Mouse (Mus musculus): ENCODE measurements around the gene Ctsf. TPM values are rescaled to one million over a fixed set of nuclear protein-coding genes. Genes with fewer than 3 reads are reported as not detected.
"Not testable (repeated sequence)": the region's sequence is repeated elsewhere in the genome, so short reads cannot be mapped to it uniquely, and the experiment has no call there.

Ctsf gene
- polyA plus RNA-seq, 1 experiment from 2014 or later, result 24.9 TPM

GRCm38 (mm10) chr19:4855470-4855820 lies 515 bp downstream of the Ctsf start:
- whole genome bisulfite sequencing, result 3% methylated on average over 14 of the region's 14 CpGs
- peak; percentile 20; the same call in 1 of the 2 replicates for ATAC-seq (ENCODE audit: insufficient read depth, low FRiP score, low read depth)
- no peaks in the 10 kb centered on the region for H3K27me3 ChIP-seq (replicated peaks)
- H3K4me1 ChIP-seq, result peaks cover 11% of the 10 kb centered on the region; the same call in 1 of the 2 replicates
- H3K9me3 ChIP-seq, result no peaks in the 10 kb centered on the region
- H3K27ac ChIP-seq, result no peak overlapping the region
- H3K9ac ChIP-seq, result peak overlapping the region; percentile 43; the same call in 1 of the 2 replicates
- H3K4me3 ChIP-seq (replicated peaks), result peak overlapping the region; percentile 56
- no peaks in the 10 kb centered on the region for H3K36me3 ChIP-seq
- H3K4me2 ChIP-seq, result peak overlapping the region; percentile 96

GRCm38 (mm10) chr19:4855951-4856350 lies 1.0 kb downstream of the Ctsf start:
- ATAC-seq (ENCODE audit: insufficient read depth, low FRiP score, low read depth), result no peak
- no peaks in the 10 kb centered on the region for H3K27me3 ChIP-seq (replicated peaks)
- no peaks in the 10 kb centered on the region for H3K36me3 ChIP-seq
- 80% methylated on average over 4 of the region's 4 CpGs for WGBS
- H3K4me3 ChIP-seq (replicated peaks), result peak overlapping the region; percentile 56
- H3K4me1 ChIP-seq, result peaks cover 11% of the 10 kb centered on the region; the same call in 1 of the 2 replicates
- no peak overlapping the region for H3K9ac ChIP-seq
- H3K27ac ChIP-seq, result no peak overlapping the region
- peak overlapping the region; percentile 96 for H3K4me2 ChIP-seq
- H3K9me3 ChIP-seq, result no peaks in the 10 kb centered on the region

GRCm38 (mm10) chr19:4859081-4859480 lies 4.2 kb downstream of the Ctsf start:
- peaks cover 11% of the 10 kb centered on the region; the same call in 1 of the 2 replicates for H3K4me1 ChIP-seq
- H3K36me3 ChIP-seq, result no peaks in the 10 kb centered on the region
- H3K4me3 ChIP-seq (replicated peaks), result no peak overlapping the region
- H3K9ac ChIP-seq, result no peak overlapping the region
- no peaks in the 10 kb centered on the region for H3K27me3 ChIP-seq (replicated peaks)
- no peaks in the 10 kb centered on the region for H3K9me3 ChIP-seq
- 65% methylated on average over 6 of the region's 6 CpGs for WGBS
- H3K4me2 ChIP-seq, result no peak overlapping the region
- peak; percentile 91 for ATAC-seq (ENCODE audit: insufficient read depth, low FRiP score, low read depth)
- H3K27ac ChIP-seq, result no peak overlapping the region

GRCm38 (mm10) chr19:4863048-4863447 lies 8.1 kb downstream of the Ctsf start:
- no peak overlapping the region for H3K4me3 ChIP-seq (replicated peaks)
- H3K27me3 ChIP-seq (replicated peaks), result 0 out of 2 replicates have a peak, but pooled peaks cover 5% of the 10 kb centered on the region
- 65% methylated on average over 6 of the region's 6 CpGs for WGBS
- H3K4me2 ChIP-seq, result no peak overlapping the region
- ATAC-seq (ENCODE audit: insufficient read depth, low FRiP score, low read depth), result no peak
- no peak overlapping the region for H3K27ac ChIP-seq
- no peak overlapping the region for H3K9ac ChIP-seq
- H3K4me1 ChIP-seq, result no peaks in the 10 kb centered on the region
- no peaks in the 10 kb centered on the region for H3K9me3 ChIP-seq
- H3K36me3 ChIP-seq, result no peaks in the 10 kb centered on the region

GRCm38 (mm10) chr19:4865147-4865546 lies 10.2 kb downstream of the Ctsf start:
- Histone ChIP-seq H3K4me2 (peak overlapping the region; percentile 40), H3K9ac (no peak overlapping the region), H3K36me3 (no peaks in the 10 kb centered on the region), H3K4me3 (replicated peaks) (no peak overlapping the region), H3K9me3 (no peaks in the 10 kb centered on the region), H3K27ac (no peak overlapping the region), H3K4me1 (no peaks in the 10 kb centered on the region), H3K27me3 (replicated peaks) (0 out of 2 replicates have a peak, but pooled peaks cover 5% of the 10 kb centered on the region)
- WGBS, result 5% methylated on average over 17 of the region's 17 CpGs
- 0 out of 2 replicates have a peak, but pooled peaks have one; percentile 37 for ATAC-seq (ENCODE audit: insufficient read depth, low FRiP score, low read depth)

GRCm38 (mm10) chr19:4874613-4875012 lies 19.7 kb downstream of the Ctsf start:
- H3K36me3 ChIP-seq; H3K9me3 ChIP-seq; ATAC-seq (ENCODE audit: insufficient read depth, low FRiP score, low read depth); H3K4me2 ChIP-seq; H3K27me3 ChIP-seq (replicated peaks); H3K27ac ChIP-seq; H3K9ac ChIP-seq; H3K4me3 ChIP-seq (replicated peaks): not testable (repeated sequence)
- peaks cover 12% of the 10 kb centered on the region for H3K4me1 ChIP-seq
- WGBS, result 87% methylated on average over 1 of the region's 1 CpGs

GRCm38 (mm10) chr19:4876241-4876640 lies 21.3 kb downstream of the Ctsf start:
- ATAC-seq (ENCODE audit: insufficient read depth, low FRiP score, low read depth), result no peak
- Histone ChIP-seq H3K27me3 (replicated peaks) (0 out of 2 replicates have a peak, but pooled peaks cover 4% of the 10 kb centered on the region), H3K4me3 (replicated peaks) (no peak overlapping the region), H3K9ac (no peak overlapping the region), H3K9me3 (no peaks in the 10 kb centered on the region), H3K36me3 (no peaks in the 10 kb centered on the region), H3K27ac (no peak overlapping the region), H3K4me1 (peaks cover 12% of the 10 kb centered on the region), H3K4me2 (no peak overlapping the region)
- 66% methylated on average over 3 of the region's 4 CpGs for WGBS

GRCm38 (mm10) chr19:4876755-4877154 lies 21.8 kb downstream of the Ctsf start:
- Histone ChIP-seq H3K4me1 (peaks cover 12% of the 10 kb centered on the region), H3K27me3 (replicated peaks) (0 out of 2 replicates have a peak, but pooled peaks cover 4% of the 10 kb centered on the region), H3K9ac (no peak overlapping the region), H3K4me2 (no peak overlapping the region), H3K27ac (no peak overlapping the region), H3K36me3 (no peaks in the 10 kb centered on the region), H3K4me3 (replicated peaks) (no peak overlapping the region), H3K9me3 (no peaks in the 10 kb centered on the region)
- ATAC-seq (ENCODE audit: insufficient read depth, low FRiP score, low read depth), result no peak
- 59% methylated on average over 3 of the region's 3 CpGs for WGBS

- no peak for ATAC-seq (ENCODE audit: insufficient read depth, low FRiP score, low read depth)
- H3K4me3 ChIP-seq (replicated peaks), result peak within 1 kb of the TSS; percentile 98
- H3K9ac ChIP-seq, result peak within 1 kb of the TSS; percentile 86
- H3K27me3 ChIP-seq (replicated peaks), result 0 out of 2 replicates have a peak, but pooled peaks cover 4% of the 10 kb centered on the region
- H3K4me1 ChIP-seq, result peaks cover 12% of the 10 kb centered on the region
- peak within 1 kb of the TSS; percentile 95 for H3K4me2 ChIP-seq
- WGBS, result 4% methylated on average over 17 of the region's 17 CpGs
- no peaks in the 10 kb centered on the region for H3K9me3 ChIP-seq
- no peaks in the 10 kb centered on the region for H3K36me3 ChIP-seq
- H3K27ac ChIP-seq, result peak within 1 kb of the TSS; percentile 83
Observed at GRCm38 (mm10) chr19:4877785-4878184, 22.9 kb downstream of the Ctsf start, which contains the start of gene Actn3. Actn3 (minus strand) TSS chr19:4877909.

- H3K4me2 ChIP-seq, result peak within 1 kb of the TSS; percentile 95
- H3K4me1 ChIP-seq, result peaks cover 12% of the 10 kb centered on the region
- under 1% methylated on average over 52 of the region's 52 CpGs for WGBS
- peak; percentile 98 for ATAC-seq (ENCODE audit: insufficient read depth, low FRiP score, low read depth)
- peak within 1 kb of the TSS; percentile 86 for H3K9ac ChIP-seq
- H3K27me3 ChIP-seq (replicated peaks), result 0 out of 2 replicates have a peak, but pooled peaks cover 4% of the 10 kb centered on the region
- H3K4me3 ChIP-seq (replicated peaks), result peak within 1 kb of the TSS; percentile 98
- no peaks in the 10 kb centered on the region for H3K9me3 ChIP-seq
- H3K27ac ChIP-seq, result peak within 1 kb of the TSS; percentile 83
- no peaks in the 10 kb centered on the region for H3K36me3 ChIP-seq
Observed at GRCm38 (mm10) chr19:4878405-4879323, 23.7 kb downstream of the Ctsf start, which contains the start of gene Zdhhc24. Zdhhc24 (plus strand) TSS chr19:4878668.

- WGBS, result 58% methylated on average over 10 of the region's 10 CpGs
Observed at GRCm38 (mm10) chr19:4879324-4879703, 24.4 kb downstream of the Ctsf start.

GRCm38 (mm10) chr19:4883961-4884360 lies 29.0 kb downstream of the Ctsf start:
- Histone ChIP-seq H3K9me3 (no peaks in the 10 kb centered on the region), H3K27me3 (replicated peaks) (no peaks in the 10 kb centered on the region), H3K9ac (no peak overlapping the region), H3K4me2 (no peak overlapping the region), H3K4me3 (replicated peaks) (no peak overlapping the region), H3K4me1 (0 out of 2 replicates have a peak, but pooled peaks cover 3% of the 10 kb centered on the region), H3K36me3 (no peaks in the 10 kb centered on the region), H3K27ac (no peak overlapping the region)
- 81% methylated on average over 4 of the region's 4 CpGs for WGBS
- ATAC-seq (ENCODE audit: insufficient read depth, low FRiP score, low read depth), result no peak; the same call in 1 of the 2 replicates

More at GRCm38 (mm10) chr19:4879324-4879703, 24.4 kb downstream of the Ctsf start:
- H3K9me3 ChIP-seq, result no peaks in the 10 kb centered on the region
- H3K4me3 ChIP-seq (replicated peaks), result peak overlapping the region; percentile 98
- H3K9ac ChIP-seq, result no peak overlapping the region; the same call in 1 of the 2 replicates
- H3K4me1 ChIP-seq, result peaks cover 12% of the 10 kb centered on the region
- H3K36me3 ChIP-seq, result no peaks in the 10 kb centered on the region
- no peak for ATAC-seq (ENCODE audit: insufficient read depth, low FRiP score, low read depth)
- 0 out of 2 replicates have a peak, but pooled peaks cover 4% of the 10 kb centered on the region for H3K27me3 ChIP-seq (replicated peaks)
- no peak overlapping the region for H3K27ac ChIP-seq
- peak overlapping the region; percentile 95 for H3K4me2 ChIP-seq
